Mouse (Mus musculus) stomach, postnatal 0 days (tissue): ENCODE data around the gene Gtf2ird1.

Experiments
- CTCF ChIP-seq: IDR thresholded peaks from 2 replicates; pipeline ENCODE4 v1.5.1; 2016; ENCODE audit warnings: antibody characterized with exemption, low read depth, mild to moderate bottlenecking, moderate library complexity
- EP300 ChIP-seq: optimal IDR thresholded peaks from 2 replicates; pipeline ENCODE3; 2016; ENCODE audit warnings: antibody characterized with exemption

DNA sequence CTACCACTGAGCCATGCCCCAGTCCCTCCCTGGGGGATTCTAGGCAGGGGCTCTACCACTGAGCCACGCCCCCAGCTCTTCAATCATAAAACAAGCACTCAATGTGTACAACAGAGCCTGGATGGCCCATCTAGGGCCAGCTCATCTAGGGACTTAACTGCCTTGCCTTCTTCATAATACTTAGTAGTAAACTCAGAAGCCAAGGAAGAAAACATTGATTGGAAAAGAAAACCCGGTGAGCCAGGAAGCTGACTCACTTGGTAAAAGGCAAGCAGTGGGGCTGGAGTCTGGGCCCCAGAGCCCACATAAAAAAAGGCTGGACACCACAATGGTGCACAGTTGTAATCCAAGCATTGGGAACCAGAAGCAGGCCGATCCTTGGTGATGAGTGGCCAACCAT lies 44.2 kb upstream of the Gtf2ird1 start:
- TF ChIP-seq CTCF, result no peak
- no peak for TF ChIP-seq EP300
